Mouse (Mus musculus) embryonic facial prominence, embryonic 10.5 days (tissue): ENCODE data around the gene Mob1a. TPM values are rescaled to one million over a fixed set of nuclear protein-coding genes. Genes with fewer than 3 reads are reported as not detected.
A peak's percentile ranks its signal among the peaks of the same experiment; 100 is the strongest.
"Not testable (repeated sequence)": the region's sequence is repeated elsewhere in the genome, so short reads cannot be mapped to it uniquely, and the experiment has no call there.

ENCODE experiments used
- DNase-seq: peaks from one replicate; pipeline ENCODE4 v3.0.0-alpha.2; 2017; ENCODE audit warnings: low spot score
- H3K27ac ChIP-seq: fragments of 300-500 bp; sonication (generic); replicated peaks from 2 replicates; pipeline ENCODE4 v1.5.1; 2016; ENCODE audit warnings: mild to moderate bottlenecking
- H3K27me3 ChIP-seq: fragments of 300-500 bp; sonication (generic); replicated peaks from 2 replicates; pipeline ENCODE4 v1.6.1; 2016; ENCODE audit warnings: low read depth, mild to moderate bottlenecking; ENCODE audit not compliant: poor library complexity, severe bottlenecking
- H3K36me3 ChIP-seq: fragments of 300-500 bp; sonication (generic); replicated peaks from 2 replicates; pipeline ENCODE4 v1.6.1; 2016; ENCODE audit warnings: mild to moderate bottlenecking, moderate library complexity
- H3K4me1 ChIP-seq: fragments of 300-500 bp; sonication (generic); 2 replicates; pipeline ENCODE4 v1.6.1; 2016
- H3K4me3 ChIP-seq: fragments of 300-500 bp; sonication (generic); 2 replicates; pipeline ENCODE4 v1.5.1; 2016; ENCODE audit warnings: mild to moderate bottlenecking, moderate library complexity
- H3K9me3 ChIP-seq: fragments of 300-500 bp; sonication (generic); 2 replicates; pipeline ENCODE4 v1.6.1; 2016; ENCODE audit warnings: mild to moderate bottlenecking
- WGBS: fragments of 180-500 bp; shearing (Covaris S2); methylation state at CpG from one replicate; pipeline ENCODE4 v1.1.7; 2016; 5-methylcytosine and 5-hydroxymethylcytosine counted together
- polyA plus RNA-seq: library from polyadenylated mRNA; unstranded; fragments of >200 nt; fragmentation: Nextera tagmentation; extraction: Ambion mirVana; gene quantifications from 2 replicates; pipeline ENCODE4 v1.2.1, GENCODE M21; 2016

The Mob1a gene
- polyA plus RNA-seq, 1 experiment from 2014 or later = 60.2 TPM

- peak; percentile 72 for DNase-seq
- Histone ChIP-seq H3K9me3 (no peaks in the 10 kb centered on the region), H3K4me1 (peaks cover 22% of the 10 kb centered on the region), H3K4me3 (peak overlapping the region; percentile 97), H3K27me3 (no peaks in the 10 kb centered on the region), H3K36me3 (peaks cover 24% of the 10 kb centered on the region), H3K27ac (no peak overlapping the region)
- WGBS = 17% methylated on average over 10 of the region's 10 CpGs
These were observed 9.8 kb upstream of the Mob1a start for GRCm38 (mm10) chr6:83316022-83316421.

GRCm38 (mm10) chr6:83317108-83317741 is 8.6 kb upstream of the Mob1a start:
- under 1% methylated on average over 52 of the region's 52 CpGs for WGBS
- Histone ChIP-seq H3K4me3 (peak overlapping the region; percentile 97), H3K9me3 (no peaks in the 10 kb centered on the region), H3K4me1 (peaks cover 22% of the 10 kb centered on the region), H3K27ac (peak overlapping the region; percentile 95), H3K27me3 (no peaks in the 10 kb centered on the region), H3K36me3 (peaks cover 12% of the 10 kb centered on the region)
- DNase-seq = peak; percentile 93

GRCm38 (mm10) chr6:83321927-83322326 is 3.9 kb upstream of the Mob1a start:
- H3K4me3 ChIP-seq = no peak overlapping the region
- peaks cover 12% of the 10 kb centered on the region for H3K4me1 ChIP-seq
- no peaks in the 10 kb centered on the region for H3K9me3 ChIP-seq
- H3K36me3 ChIP-seq = no peaks in the 10 kb centered on the region
- H3K27ac ChIP-seq = no peak overlapping the region
- H3K27me3 ChIP-seq = no peaks in the 10 kb centered on the region
- DNase-seq = no peak
- WGBS = 35% methylated on average over 1 of the region's 1 CpGs

GRCm38 (mm10) chr6:83322794-83323193 is 3.0 kb upstream of the Mob1a start:
- no peak overlapping the region for H3K27ac ChIP-seq
- WGBS = 53% methylated on average over 2 of the region's 2 CpGs
- H3K9me3 ChIP-seq = no peaks in the 10 kb centered on the region
- no peak for DNase-seq
- no peak overlapping the region for H3K4me3 ChIP-seq
- H3K36me3 ChIP-seq = peaks cover 2% of the 10 kb centered on the region; the same call in 1 of the 2 replicates
- peaks cover 15% of the 10 kb centered on the region for H3K4me1 ChIP-seq
- H3K27me3 ChIP-seq = no peaks in the 10 kb centered on the region

GRCm38 (mm10) chr6:83323652-83324419 is 2.0 kb upstream of the Mob1a start:
- no peak overlapping the region for H3K4me3 ChIP-seq
- peaks cover 7% of the 10 kb centered on the region for H3K36me3 ChIP-seq
- peaks cover 15% of the 10 kb centered on the region for H3K4me1 ChIP-seq
- no peaks in the 10 kb centered on the region for H3K27me3 ChIP-seq
- DNase-seq = no peak
- H3K9me3 ChIP-seq = no peaks in the 10 kb centered on the region
- 69% methylated on average over 8 of the region's 8 CpGs for WGBS
- H3K27ac ChIP-seq = no peak overlapping the region

- H3K4me1 ChIP-seq = peaks cover 15% of the 10 kb centered on the region
- peaks cover 27% of the 10 kb centered on the region for H3K36me3 ChIP-seq
- H3K4me3 ChIP-seq = peak overlapping the region; percentile 86
- DNase-seq = no peak
- peak overlapping the region; percentile 97 for H3K27ac ChIP-seq
- WGBS = 10% methylated on average over 6 of the region's 6 CpGs
- H3K27me3 ChIP-seq = no peaks in the 10 kb centered on the region
- H3K9me3 ChIP-seq = no peaks in the 10 kb centered on the region
These were observed 549 bp downstream of the Mob1a start for GRCm38 (mm10) chr6:83326394-83326736.

- Histone ChIP-seq H3K27me3 (no peaks in the 10 kb centered on the region), H3K27ac (no peak overlapping the region), H3K9me3 (no peaks in the 10 kb centered on the region), H3K4me1 (peaks cover 15% of the 10 kb centered on the region), H3K36me3 (peaks cover 31% of the 10 kb centered on the region), H3K4me3 (peak overlapping the region; percentile 86)
- WGBS = 77% methylated on average over 6 of the region's 6 CpGs
- no peak for DNase-seq
These were observed 945 bp downstream of the Mob1a start for GRCm38 (mm10) chr6:83326761-83327160.

GRCm38 (mm10) chr6:83327591-83328190 is 1.9 kb downstream of the Mob1a start:
- Histone ChIP-seq H3K27ac (no peak overlapping the region), H3K4me1 (peaks cover 15% of the 10 kb centered on the region), H3K4me3 (peak overlapping the region; percentile 86; the same call in 1 of the 2 replicates), H3K36me3 (peaks cover 40% of the 10 kb centered on the region), H3K27me3 (no peaks in the 10 kb centered on the region), H3K9me3 (no peaks in the 10 kb centered on the region)
- WGBS = 88% methylated on average over 3 of the region's 3 CpGs
- DNase-seq = no peak

GRCm38 (mm10) chr6:83341387-83341786 is 15.6 kb downstream of the Mob1a start:
- Histone ChIP-seq H3K4me3 (no peak overlapping the region), H3K36me3 (peaks cover 80% of the 10 kb centered on the region), H3K27me3 (no peaks in the 10 kb centered on the region), H3K27ac (no peak overlapping the region), H3K4me1 (no peaks in the 10 kb centered on the region), H3K9me3 (no peaks in the 10 kb centered on the region)
- WGBS = 83% methylated on average over 3 of the region's 3 CpGs
- DNase-seq = no peak

- Histone ChIP-seq H3K4me1 (no peaks in the 10 kb centered on the region), H3K4me3 (no peak overlapping the region), H3K36me3 (peaks cover 68% of the 10 kb centered on the region), H3K27ac (no peak overlapping the region), H3K27me3 (no peaks in the 10 kb centered on the region), H3K9me3 (no peaks in the 10 kb centered on the region)
- no peak for DNase-seq
- WGBS = 96% methylated on average over 2 of the region's 2 CpGs
These were observed 17.1 kb downstream of the Mob1a start for GRCm38 (mm10) chr6:83342957-83343356.

- H3K9me3 ChIP-seq, DNase-seq, H3K27me3 ChIP-seq, H3K4me3 ChIP-seq, H3K27ac ChIP-seq: not testable (repeated sequence)
- Histone ChIP-seq H3K36me3 (peaks cover 46% of the 10 kb centered on the region), H3K4me1 (peaks cover 16% of the 10 kb centered on the region)
- 89% methylated on average over 8 of the region's 8 CpGs for WGBS
These were observed 19.5 kb downstream of the Mob1a start for GRCm38 (mm10) chr6:83345285-83345684.

GRCm38 (mm10) chr6:83347916-83348315 is 22.1 kb downstream of the Mob1a start:
- Histone ChIP-seq H3K4me1 (peaks cover 26% of the 10 kb centered on the region), H3K36me3 (peaks cover 34% of the 10 kb centered on the region), H3K27ac (no peak overlapping the region), H3K4me3 (no peak overlapping the region), H3K9me3 (no peaks in the 10 kb centered on the region), H3K27me3 (no peaks in the 10 kb centered on the region)
- no peak for DNase-seq
- WGBS = 91% methylated on average over 3 of the region's 3 CpGs

GRCm38 (mm10) chr6:83348873-83349272 is 23.1 kb downstream of the Mob1a start, which contains the start of gene Bola3:
Gene Bola3 (plus strand): TSS chr6:83349147.
- WGBS = 24% methylated on average over 6 of the region's 6 CpGs
- no peaks in the 10 kb centered on the region for H3K27me3 ChIP-seq
- peaks cover 26% of the 10 kb centered on the region for H3K4me1 ChIP-seq
- H3K36me3 ChIP-seq = peaks cover 37% of the 10 kb centered on the region
- DNase-seq = no peak
- no peaks in the 10 kb centered on the region for H3K9me3 ChIP-seq
- peak within 1 kb of the TSS; percentile 94 for H3K27ac ChIP-seq
- peak within 1 kb of the TSS; percentile 96 for H3K4me3 ChIP-seq
